Mouse (Mus musculus): ENCODE results near the gene Nudcd3.

Gene Nudcd3

GRCm38 (mm10) chr11:6178673-6179166 is 21.5 kb downstream of the Nudcd3 start:
- no peak for DNase-seq (ENCODE audit: inconsistent age in 2 of 2, low spot score in 1 of 2)

- DNase-seq (ENCODE audit: inconsistent age in 2 of 2, low spot score in 1 of 2), result no peak
Observed at GRCm38 (mm10) chr11:6177781-6178420, 22.3 kb downstream of the Nudcd3 start.

- DNase-seq (ENCODE audit: inconsistent age in 2 of 2, low spot score in 1 of 2), result no peak
Observed at GRCm38 (mm10) chr11:6175506-6175905, 24.7 kb downstream of the Nudcd3 start.

GRCm38 (mm10) chr11:6174719-6175118 is 25.5 kb downstream of the Nudcd3 start:
- peak; percentile 78 to 86 for DNase-seq (ENCODE audit: inconsistent age in 2 of 2, low spot score in 1 of 2)

GRCm38 (mm10) chr11:6169041-6169663 is 31.1 kb downstream of the Nudcd3 start:
- no peak for DNase-seq (ENCODE audit: inconsistent age in 2 of 2, low spot score in 1 of 2)

- no peak for DNase-seq (ENCODE audit: inconsistent age in 2 of 2, low spot score in 1 of 2)
Observed at GRCm38 (mm10) chr11:6166351-6166750, 33.9 kb downstream of the Nudcd3 start.

GRCm38 (mm10) chr11:6165391-6166081 is 34.7 kb downstream of the Nudcd3 start:
- DNase-seq (ENCODE audit: inconsistent age in 2 of 2, low spot score in 1 of 2), result no peak

- DNase-seq (ENCODE audit: inconsistent age in 2 of 2, low spot score in 1 of 2), result no peak
Observed at GRCm38 (mm10) chr11:6164781-6165180, 35.4 kb downstream of the Nudcd3 start.

GRCm38 (mm10) chr11:6163706-6164105 is 36.5 kb downstream of the Nudcd3 start:
- no peak for DNase-seq (ENCODE audit: inconsistent age in 2 of 2, low spot score in 1 of 2)

- peak in 1 of 2 experiments; percentile 51 for DNase-seq (ENCODE audit: inconsistent age in 2 of 2, low spot score in 1 of 2)
Observed at GRCm38 (mm10) chr11:6163062-6163461, 37.2 kb downstream of the Nudcd3 start.

- no peak for DNase-seq (ENCODE audit: inconsistent age in 2 of 2, low spot score in 1 of 2)
Observed at GRCm38 (mm10) chr11:6161549-6161948, 38.7 kb downstream of the Nudcd3 start.

- no peak for DNase-seq (ENCODE audit: inconsistent age in 2 of 2, low spot score in 1 of 2)
Observed at GRCm38 (mm10) chr11:6160663-6161271, 39.4 kb downstream of the Nudcd3 start.

- DNase-seq (ENCODE audit: inconsistent age in 2 of 2, low spot score in 1 of 2), result no peak
Observed at GRCm38 (mm10) chr11:6159704-6160275, 40.4 kb downstream of the Nudcd3 start.

GRCm38 (mm10) chr11:6158515-6158914 is 41.7 kb downstream of the Nudcd3 start:
- no peak for DNase-seq (ENCODE audit: inconsistent age in 2 of 2, low spot score in 1 of 2)

- DNase-seq (ENCODE audit: inconsistent age in 2 of 2, low spot score in 1 of 2), result no peak
Observed at GRCm38 (mm10) chr11:6157119-6157518, 43.1 kb downstream of the Nudcd3 start.

- no peak for DNase-seq (ENCODE audit: inconsistent age in 2 of 2, low spot score in 1 of 2)
Observed at GRCm38 (mm10) chr11:6156651-6157050, 43.6 kb downstream of the Nudcd3 start.

GRCm38 (mm10) chr11:6154211-6154701 is 46.0 kb downstream of the Nudcd3 start:
- peak in 1 of 2 experiments; percentile 58 for DNase-seq (ENCODE audit: inconsistent age in 2 of 2, low spot score in 1 of 2)

- no peak for DNase-seq (ENCODE audit: inconsistent age in 2 of 2, low spot score in 1 of 2)
Observed at GRCm38 (mm10) chr11:6152864-6153263, 47.4 kb downstream of the Nudcd3 start.

- DNase-seq (ENCODE audit: inconsistent age in 2 of 2, low spot score in 1 of 2), result peak in 1 of 2 experiments; percentile 66
Observed at GRCm38 (mm10) chr11:6138233-6138950, 61.8 kb downstream of the Nudcd3 start.

- DNase-seq (ENCODE audit: inconsistent age in 2 of 2, low spot score in 1 of 2), result no peak
Observed at GRCm38 (mm10) chr11:6132886-6133285, 67.3 kb downstream of the Nudcd3 start.
